Mouse (Mus musculus): Measurements from ENCODE around the gene Ctsh.

GRCm38 (mm10) chr9:90045191-90045590 is 8.8 kb upstream of the Ctsh start:
- TF ChIP-seq CTCF (IDR thresholded peaks at IDR 0.05; ENCODE audit: control insufficient read depth, insufficient read depth, low read length) (no peak), POLR2A (IDR thresholded peaks at IDR 0.05; ENCODE audit: borderline replicate concordance, control insufficient read depth, low read depth, low read length) (no peak)
